Mouse (Mus musculus): ENCODE measurements around the gene Polr2c. TPM values are rescaled to one million over a fixed set of nuclear protein-coding genes. Genes with fewer than 3 reads are reported as not detected.

Polr2c gene
- polyA plus RNA-seq, 1 experiment from 2014 or later: 50.6 TPM

DNA sequence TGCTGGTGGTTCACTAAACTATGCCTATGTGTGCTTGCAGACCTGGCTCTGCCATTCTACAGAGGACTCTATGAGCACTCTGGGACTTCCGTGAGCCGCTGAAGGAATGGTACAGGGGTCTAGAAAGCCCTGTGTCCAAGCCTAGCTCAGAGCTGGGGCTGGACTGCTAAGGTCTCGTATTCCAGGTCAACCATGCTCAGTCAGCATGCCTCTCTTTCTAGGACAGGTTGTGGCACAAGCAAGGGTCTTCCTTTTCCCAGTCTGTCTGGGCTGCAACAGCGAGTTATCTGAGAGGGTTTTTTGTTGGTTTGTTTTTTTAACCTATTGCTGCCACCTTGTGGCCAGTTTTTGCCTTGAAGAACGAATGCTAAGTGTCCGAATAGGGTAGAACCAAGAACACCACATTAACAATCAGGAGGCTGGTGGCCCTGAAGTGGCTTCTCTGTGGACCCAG lies 44.6 kb upstream of the Polr2c start:
- TF ChIP-seq CTCF (IDR thresholded peaks at IDR 0.05; ENCODE audit: low read depth) (peak; percentile 82), EP300 (IDR thresholded peaks at IDR 0.05; ENCODE audit: low read depth) (no peak)
- Histone ChIP-seq H3K4me1 (ENCODE audit: insufficient read depth) (0 out of 2 replicates have a peak, but pooled peaks cover 2% of the 10 kb centered on the region), H3K9ac (replicated peaks) (no peak overlapping the region), H3K36me3 (replicated peaks; ENCODE audit: insufficient read depth, low read length) (no peaks in the 10 kb centered on the region), H3K4me2 (ENCODE audit: low read depth, low read length) (no peak overlapping the region), H3K9me3 (ENCODE audit: low read length) (no peaks in the 10 kb centered on the region), H3K27ac (ENCODE audit: low read depth) (no peak overlapping the region), H3K27me3 (ENCODE audit: insufficient read depth, low read length) (no peaks in the 10 kb centered on the region), H3K4me3 (ENCODE audit: low read depth, low read length) (no peak overlapping the region)
- 32% methylated on average over 6 of the region's 6 CpGs for WGBS (ENCODE audit: insufficient replicate concordance)
- ATAC-seq (peak; percentile 68), DNase-seq (peak; percentile 85)

DNA sequence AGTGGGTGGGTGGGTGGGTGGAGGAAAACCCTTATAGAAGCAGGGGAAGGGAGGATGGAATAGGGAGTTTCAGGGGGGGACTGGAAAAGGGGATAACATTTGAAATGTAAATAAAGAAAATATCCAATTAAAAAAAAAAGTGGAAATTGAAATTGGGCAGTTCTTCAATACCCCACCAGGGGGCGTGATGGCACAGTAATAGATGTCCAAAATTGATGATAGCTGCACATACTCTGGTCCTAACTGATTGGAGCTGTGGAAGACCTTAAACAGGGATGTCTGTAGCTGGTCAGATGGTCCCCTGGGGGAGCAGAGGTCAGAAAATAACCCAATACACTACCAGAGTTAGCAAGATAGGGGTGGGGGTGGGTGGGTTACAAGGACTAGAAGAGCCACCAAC lies 42.7 kb upstream of the Polr2c start:
- DNase-seq (peak; percentile 59), ATAC-seq (no peak)
- no peaks in the 10 kb centered on the region for H3K9me3 ChIP-seq (ENCODE audit: low read length)
- no peaks in the 10 kb centered on the region for H3K27me3 ChIP-seq (ENCODE audit: insufficient read depth, low read length)
- no peaks in the 10 kb centered on the region for H3K36me3 ChIP-seq (replicated peaks; ENCODE audit: insufficient read depth, low read length)
- H3K27ac ChIP-seq (ENCODE audit: low read depth): no peak overlapping the region
- TF ChIP-seq CTCF (IDR thresholded peaks at IDR 0.05; ENCODE audit: low read depth) (peak; percentile 78), EP300 (IDR thresholded peaks at IDR 0.05; ENCODE audit: low read depth) (no peak)
- no peak overlapping the region for H3K4me3 ChIP-seq (ENCODE audit: low read depth, low read length)
- WGBS (ENCODE audit: insufficient replicate concordance): 0% methylated on average over 1 of the region's 1 CpGs
- H3K4me1 ChIP-seq (ENCODE audit: insufficient read depth): 0 out of 2 replicates have a peak, but pooled peaks cover 2% of the 10 kb centered on the region
- H3K9ac ChIP-seq (replicated peaks): no peak overlapping the region
- no peak overlapping the region for H3K4me2 ChIP-seq (ENCODE audit: low read depth, low read length)

DNA sequence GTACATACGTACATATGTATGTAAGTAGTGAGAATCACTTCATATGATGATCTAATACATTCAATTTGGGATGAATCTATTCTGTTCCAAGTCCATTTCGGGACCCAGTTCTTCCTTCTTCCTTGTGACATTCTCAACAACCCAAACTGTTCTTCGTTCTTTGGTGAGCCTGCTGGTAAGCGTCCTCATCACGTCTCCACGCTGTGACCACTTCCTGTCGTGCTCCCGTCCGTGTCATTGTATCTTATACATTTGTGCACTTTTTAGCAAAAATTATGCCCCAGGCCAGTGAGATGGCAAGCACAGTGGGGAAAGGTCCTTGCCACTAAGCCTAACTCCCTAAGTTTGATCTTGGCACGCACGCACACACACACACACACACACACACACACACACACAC lies 39.3 kb upstream of the Polr2c start:
- H3K4me3 ChIP-seq (ENCODE audit: low read depth, low read length): no peak overlapping the region
- H3K27ac ChIP-seq (ENCODE audit: low read depth): no peak overlapping the region
- H3K27me3 ChIP-seq (ENCODE audit: insufficient read depth, low read length): no peaks in the 10 kb centered on the region
- peaks cover 14% of the 10 kb centered on the region for H3K36me3 ChIP-seq (replicated peaks; ENCODE audit: insufficient read depth, low read length)
- WGBS (ENCODE audit: insufficient replicate concordance): 52% methylated on average over 11 of the region's 11 CpGs
- H3K4me2 ChIP-seq (ENCODE audit: low read depth, low read length): no peak overlapping the region
- ATAC-seq (no peak), DNase-seq (no peak)
- no peak overlapping the region for H3K9ac ChIP-seq (replicated peaks)
- H3K9me3 ChIP-seq (ENCODE audit: low read length): no peaks in the 10 kb centered on the region
- TF ChIP-seq EP300 (IDR thresholded peaks at IDR 0.05; ENCODE audit: low read depth) (no peak), CTCF (IDR thresholded peaks at IDR 0.05; ENCODE audit: low read depth) (no peak)
- H3K4me1 ChIP-seq (ENCODE audit: insufficient read depth): 0 out of 2 replicates have a peak, but pooled peaks cover 5% of the 10 kb centered on the region

DNA sequence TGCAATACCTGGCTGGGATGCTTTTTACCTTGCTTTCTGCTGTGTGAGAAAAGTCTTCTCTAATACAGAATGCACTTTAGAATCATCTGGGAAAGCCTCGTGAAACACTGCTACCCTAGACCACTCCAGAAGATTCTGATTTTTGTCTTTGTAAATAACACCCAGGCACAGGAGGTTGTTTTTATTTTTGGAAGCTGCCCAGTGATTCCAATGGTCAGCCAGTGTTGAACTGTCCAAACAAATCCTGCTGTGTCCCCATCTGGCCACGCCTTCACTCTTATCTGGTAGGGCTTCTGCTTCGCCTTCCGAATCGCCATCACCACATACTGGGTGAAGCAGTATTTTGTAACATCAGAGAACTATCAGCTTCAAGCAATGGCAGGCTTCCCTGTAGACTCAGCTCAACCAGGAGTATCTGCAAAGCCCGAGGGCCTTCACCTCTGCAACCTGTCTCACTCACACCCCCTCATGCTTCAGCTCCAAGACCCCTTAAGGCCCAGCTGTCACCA lies 37.5 kb upstream of the Polr2c start:
- no peak overlapping the region for H3K4me2 ChIP-seq (ENCODE audit: low read depth, low read length)
- DNase-seq (no peak), ATAC-seq (peak; percentile 48; the same call in 1 of the 2 replicates)
- WGBS (ENCODE audit: insufficient replicate concordance): 45% methylated on average over 6 of the region's 6 CpGs
- no peak overlapping the region for H3K9ac ChIP-seq (replicated peaks)
- H3K9me3 ChIP-seq (ENCODE audit: low read length): no peaks in the 10 kb centered on the region
- H3K36me3 ChIP-seq (replicated peaks; ENCODE audit: insufficient read depth, low read length): peaks cover 32% of the 10 kb centered on the region
- 0 out of 2 replicates have a peak, but pooled peaks cover 5% of the 10 kb centered on the region for H3K4me1 ChIP-seq (ENCODE audit: insufficient read depth)
- no peak overlapping the region for H3K27ac ChIP-seq (ENCODE audit: low read depth)
- H3K27me3 ChIP-seq (ENCODE audit: insufficient read depth, low read length): no peaks in the 10 kb centered on the region
- TF ChIP-seq CTCF (IDR thresholded peaks at IDR 0.05; ENCODE audit: low read depth): no peak
- no peak for TF ChIP-seq EP300 (IDR thresholded peaks at IDR 0.05; ENCODE audit: low read depth)
- H3K4me3 ChIP-seq (ENCODE audit: low read depth, low read length): no peak overlapping the region

DNA sequence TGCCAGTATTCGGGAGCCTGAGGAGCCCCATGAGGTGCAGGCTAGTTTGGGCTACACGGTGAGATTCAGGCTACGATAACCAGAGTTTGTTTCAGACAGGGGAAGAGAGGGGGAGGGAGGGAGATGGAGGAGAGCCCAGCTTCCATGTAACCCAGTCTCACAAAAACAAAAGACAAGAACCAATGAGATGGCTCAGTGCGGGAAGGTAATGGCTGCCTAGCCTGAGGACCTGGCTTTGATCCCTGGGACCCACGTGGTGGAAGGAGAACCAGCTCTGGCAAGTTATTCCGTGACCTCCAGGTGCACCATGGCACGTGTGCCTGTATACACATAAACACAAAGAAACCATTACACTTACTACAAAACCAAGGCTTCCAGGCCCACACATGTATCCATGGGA lies 36.7 kb upstream of the Polr2c start:
- no peak for DNase-seq
- WGBS (ENCODE audit: insufficient replicate concordance): 85% methylated on average over 7 of the region's 7 CpGs
- no peak overlapping the region for H3K27ac ChIP-seq (ENCODE audit: low read depth)
- H3K4me3 ChIP-seq (ENCODE audit: low read depth, low read length): no peak overlapping the region
- H3K9me3 ChIP-seq (ENCODE audit: low read length): no peaks in the 10 kb centered on the region
- 0 out of 2 replicates have a peak, but pooled peaks cover 5% of the 10 kb centered on the region for H3K4me1 ChIP-seq (ENCODE audit: insufficient read depth)
- no peaks in the 10 kb centered on the region for H3K27me3 ChIP-seq (ENCODE audit: insufficient read depth, low read length)
- no peak overlapping the region for H3K9ac ChIP-seq (replicated peaks)
- peaks cover 39% of the 10 kb centered on the region for H3K36me3 ChIP-seq (replicated peaks; ENCODE audit: insufficient read depth, low read length)
- no peak for ATAC-seq
- TF ChIP-seq EP300 (IDR thresholded peaks at IDR 0.05; ENCODE audit: low read depth) (no peak), CTCF (IDR thresholded peaks at IDR 0.05; ENCODE audit: low read depth) (no peak)
- no peak overlapping the region for H3K4me2 ChIP-seq (ENCODE audit: low read depth, low read length)

DNA sequence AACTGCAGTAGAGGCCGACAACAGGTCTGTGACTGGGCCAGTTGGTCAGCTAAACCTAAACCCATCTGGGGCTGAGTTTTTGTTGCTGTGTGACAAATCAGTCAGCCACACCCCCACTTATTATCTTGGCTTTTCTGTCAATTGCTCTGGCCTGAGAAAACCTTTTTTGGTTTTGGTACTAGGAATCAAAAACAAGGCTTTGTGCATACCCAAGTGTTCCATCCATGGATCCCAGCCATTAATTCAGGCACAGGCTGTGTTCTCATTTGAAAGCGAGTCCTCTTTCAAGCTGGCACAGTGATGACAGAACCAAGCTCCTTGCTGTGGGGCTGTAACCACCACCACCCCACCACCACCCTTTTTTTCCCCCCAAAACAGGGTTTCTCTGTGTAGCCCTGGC lies 35.9 kb upstream of the Polr2c start:
- TF ChIP-seq EP300 (IDR thresholded peaks at IDR 0.05; ENCODE audit: low read depth) (no peak), CTCF (IDR thresholded peaks at IDR 0.05; ENCODE audit: low read depth) (no peak)
- peaks cover 47% of the 10 kb centered on the region for H3K36me3 ChIP-seq (replicated peaks; ENCODE audit: insufficient read depth, low read length)
- 86% methylated on average over 2 of the region's 2 CpGs for WGBS (ENCODE audit: insufficient replicate concordance)

More for the DNA sequence above, 35.9 kb upstream of the Polr2c start:
- Histone ChIP-seq H3K4me2 (ENCODE audit: low read depth, low read length) (no peak overlapping the region), H3K27ac (ENCODE audit: low read depth) (no peak overlapping the region), H3K4me1 (ENCODE audit: insufficient read depth) (0 out of 2 replicates have a peak, but pooled peaks cover 5% of the 10 kb centered on the region), H3K9me3 (ENCODE audit: low read length) (no peaks in the 10 kb centered on the region), H3K4me3 (ENCODE audit: low read depth, low read length) (no peak overlapping the region), H3K27me3 (ENCODE audit: insufficient read depth, low read length) (no peaks in the 10 kb centered on the region), H3K9ac (replicated peaks) (no peak overlapping the region)
- DNase-seq: no peak
- no peak for ATAC-seq

Data from liver, postnatal 0 days (tissue).